Mouse (Mus musculus) T-cell, adult 2 months (primary cell): Measurements from ENCODE around the gene Arhgef19.
A peak's percentile ranks its signal among the peaks of the same experiment; 100 is the strongest.

Experiments
- DNase-seq: peaks from one replicate; pipeline ENCODE4 v3.0.0; 2022; ENCODE audit warnings: low spot score

The Arhgef19 gene

DNA sequence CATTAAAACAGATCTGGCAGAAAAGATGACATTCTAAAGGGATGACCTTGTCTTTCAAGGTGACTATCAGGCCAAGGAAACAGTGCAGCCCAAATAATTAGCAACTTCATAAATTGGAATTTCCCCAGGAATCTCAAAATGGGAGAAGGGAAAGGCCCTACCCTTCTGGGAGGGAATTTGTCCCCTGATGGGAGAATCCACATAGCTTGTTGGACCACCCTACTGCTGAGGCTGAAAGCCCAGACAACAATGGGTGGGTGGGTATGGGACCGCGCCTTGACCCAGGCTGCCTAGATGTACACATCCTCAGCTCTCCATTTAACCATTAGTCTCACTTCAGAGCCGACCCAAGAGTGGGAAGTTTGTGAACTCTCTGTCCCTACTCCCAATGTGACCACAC is 45.2 kb downstream of the Arhgef19 start:
- no peak for DNase-seq

DNA sequence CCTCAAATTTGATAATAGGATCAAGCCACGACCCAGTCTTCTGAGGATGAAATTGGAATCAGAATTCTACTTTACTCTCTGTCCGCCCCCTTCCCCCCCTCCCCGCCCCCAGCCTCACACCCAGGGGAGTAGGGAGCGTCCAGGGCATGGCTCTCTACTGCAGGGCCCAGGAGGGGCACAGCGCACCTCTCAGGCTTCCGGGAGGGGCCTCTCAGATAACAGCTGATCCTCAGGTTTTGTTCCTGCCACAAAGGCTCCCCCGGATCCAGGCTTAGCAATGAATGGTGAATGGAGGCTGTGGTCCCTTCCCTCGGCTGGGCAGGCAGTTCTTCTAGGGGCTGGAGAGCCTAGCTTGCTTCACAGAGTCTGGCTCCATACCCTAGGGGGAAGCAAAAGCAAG is 45.8 kb downstream of the Arhgef19 start:
- DNase-seq: no peak

DNA sequence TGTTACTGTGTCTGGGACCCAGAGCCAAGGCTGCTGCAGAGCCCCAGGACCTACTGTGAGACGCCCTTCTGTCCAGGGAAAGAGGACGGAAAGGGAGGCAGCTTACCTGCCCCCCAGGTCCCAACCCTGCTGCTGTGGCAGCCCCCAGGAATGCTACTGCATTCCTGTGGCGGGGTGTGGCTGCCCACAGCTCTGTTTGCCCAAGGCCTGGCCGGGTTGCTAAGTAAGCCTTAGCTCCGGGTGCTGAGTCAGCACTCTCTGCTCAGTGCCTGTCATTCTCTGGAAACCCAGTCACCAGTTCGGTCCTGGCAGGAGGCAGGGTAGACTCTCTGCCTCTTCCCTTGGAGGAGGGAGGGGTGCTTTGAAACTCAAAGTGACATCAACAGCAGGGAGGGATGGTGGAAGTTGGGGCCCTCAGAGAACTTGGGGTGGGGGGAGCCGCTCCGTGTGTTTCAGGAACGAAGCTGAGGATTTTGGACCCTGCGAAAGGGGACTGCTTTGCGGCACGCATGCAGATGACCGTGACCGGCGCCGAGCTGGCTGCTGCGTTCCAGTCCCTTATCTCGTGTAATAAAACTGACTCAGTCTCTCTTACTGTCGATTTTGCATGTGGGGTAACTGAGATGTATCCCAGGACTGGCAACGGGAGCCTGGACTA is 47.7 kb downstream of the Arhgef19 start:
- DNase-seq: no peak

DNA sequence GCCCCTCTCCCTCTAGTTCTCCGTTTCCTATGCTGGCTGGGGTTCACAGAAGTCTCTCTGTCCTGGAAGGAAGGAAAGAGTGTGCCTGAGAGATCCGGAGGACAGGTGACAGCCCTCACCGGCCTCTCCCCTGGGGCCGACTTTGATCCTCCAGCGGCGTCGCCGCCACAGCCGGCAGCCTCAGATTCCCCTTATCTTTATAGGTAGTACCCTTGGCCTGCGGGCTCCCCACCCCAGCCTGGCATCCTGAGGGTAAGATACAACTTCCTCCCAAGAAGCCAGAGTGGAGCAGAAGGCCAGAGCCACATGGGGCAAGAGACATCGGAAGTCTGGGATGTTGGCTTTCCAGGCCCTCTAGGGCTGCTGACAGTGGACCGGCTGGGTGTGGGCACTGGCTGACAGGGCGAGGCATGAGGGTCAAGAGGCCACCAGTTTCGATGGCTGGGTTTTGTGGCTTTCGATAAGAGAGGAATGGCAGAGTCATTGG is 48.3 kb downstream of the Arhgef19 start:
- no peak for DNase-seq

DNA sequence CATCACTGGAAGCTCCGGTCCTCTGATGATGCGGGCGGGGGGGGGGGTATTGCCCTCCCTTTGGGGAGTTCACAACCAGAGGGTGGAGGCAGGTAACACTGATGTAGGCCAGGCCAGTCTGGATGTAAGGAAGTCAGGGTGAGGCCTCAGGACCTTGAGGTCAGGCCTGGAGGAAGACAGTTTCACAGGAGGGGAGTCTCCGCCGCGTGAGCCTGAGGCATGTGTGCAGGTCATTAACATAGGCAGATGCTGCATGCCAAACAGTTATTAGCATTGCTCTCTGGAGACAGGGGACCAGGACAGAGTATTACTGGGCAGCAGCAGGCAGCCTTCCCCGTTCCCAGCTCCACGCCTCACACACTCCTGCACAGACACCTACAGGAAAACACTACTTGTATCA is 48.9 kb downstream of the Arhgef19 start:
- DNase-seq: no peak

DNA sequence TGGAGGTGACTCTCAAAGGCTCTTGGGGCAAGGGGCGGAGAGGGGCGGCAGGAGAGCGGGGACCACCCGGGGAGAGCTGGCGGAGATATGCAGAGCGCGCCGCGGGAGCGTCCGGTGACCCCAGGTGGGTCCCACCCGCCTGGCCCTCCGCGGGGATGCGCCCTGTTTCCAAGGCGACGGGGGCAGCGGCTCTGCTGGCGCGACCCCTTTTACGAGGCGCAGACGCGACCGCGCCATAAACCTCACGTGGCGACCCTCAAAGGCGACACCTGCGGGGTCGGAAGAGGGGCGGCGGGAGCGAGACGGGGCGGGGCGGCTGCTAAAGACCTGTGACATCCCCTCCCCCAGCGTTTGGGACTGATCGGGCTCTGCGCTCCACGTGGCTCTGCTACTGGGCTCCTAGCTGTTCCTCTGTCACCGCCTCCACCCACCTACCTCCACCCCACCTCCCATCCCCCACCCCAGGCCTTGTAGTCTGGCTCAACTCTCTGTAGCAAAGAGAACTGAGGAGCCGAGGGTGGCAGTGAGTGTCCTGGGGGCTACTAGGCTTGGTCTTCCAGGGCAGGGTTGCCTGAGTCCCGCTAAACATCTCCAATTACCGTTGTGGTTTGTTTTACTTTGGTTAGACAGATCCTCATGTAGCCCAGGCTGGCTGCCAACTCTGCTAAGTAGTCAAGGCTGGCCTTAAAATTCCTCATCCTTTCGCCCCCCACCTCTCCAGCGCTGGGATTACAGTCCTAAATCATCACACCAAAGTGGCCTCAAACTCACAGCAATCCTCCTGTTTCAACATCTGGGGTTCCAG is 52.5 kb downstream of the Arhgef19 start:
- DNase-seq: no peak

DNA sequence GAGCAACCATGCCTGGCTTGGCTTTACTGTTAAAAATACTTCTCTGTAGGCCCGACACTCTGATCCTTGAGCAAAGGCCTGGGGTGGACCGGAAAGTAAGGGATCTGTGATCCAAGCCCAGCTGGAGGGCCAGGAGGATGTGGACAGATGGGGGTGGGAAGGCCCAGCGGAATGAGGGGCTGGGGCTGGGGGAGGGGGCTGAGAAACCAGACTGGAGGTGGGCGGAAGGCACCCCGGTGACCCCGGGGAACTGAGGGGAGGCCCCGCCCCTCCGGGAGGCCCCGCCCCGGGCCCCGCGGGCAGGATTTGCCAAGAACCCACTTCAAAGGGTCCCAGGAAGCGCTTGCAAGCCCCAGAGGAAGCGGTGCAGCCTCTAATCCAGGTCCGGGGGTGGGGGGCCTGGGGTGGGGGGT is 56.5 kb downstream of the Arhgef19 start:
- peak; percentile 30 for DNase-seq

DNA sequence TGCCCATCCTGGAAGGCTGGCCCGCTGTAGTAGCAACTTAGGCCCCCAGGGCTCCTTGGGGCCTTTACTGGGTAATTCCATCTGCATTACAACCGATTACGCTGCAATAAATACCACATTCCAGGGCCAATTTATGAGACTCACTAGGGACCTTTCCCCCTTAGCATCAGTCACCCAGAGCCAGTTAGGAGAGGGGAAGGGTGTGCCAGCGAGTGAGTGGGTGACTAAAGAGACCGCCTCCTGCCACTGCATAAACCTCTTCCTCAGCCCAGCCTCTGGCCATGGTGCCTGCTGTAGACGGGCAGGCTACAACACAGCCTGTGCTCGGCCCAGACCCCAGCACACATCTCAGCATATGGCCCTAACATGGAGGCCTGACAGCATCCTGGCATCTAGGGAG is 58.6 kb downstream of the Arhgef19 start:
- no peak for DNase-seq

DNA sequence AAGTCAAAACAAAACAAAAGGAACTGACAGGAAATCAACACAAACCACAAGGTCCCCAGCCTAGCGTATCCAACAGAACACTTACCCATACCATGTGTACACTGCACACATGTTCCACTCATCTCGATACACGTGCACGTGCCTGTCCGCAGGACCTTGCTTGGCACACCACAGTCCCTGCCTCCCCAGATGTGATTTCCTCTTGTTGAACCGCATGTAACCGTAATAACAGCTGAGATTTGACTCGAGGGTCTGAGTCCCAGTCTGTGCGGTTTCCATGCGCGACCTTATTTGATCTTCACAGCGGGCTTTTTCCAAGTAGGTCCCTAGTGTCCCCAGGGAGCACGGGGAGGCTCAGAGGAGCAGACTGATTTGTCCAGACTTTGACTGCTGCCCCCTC is 60.1 kb downstream of the Arhgef19 start:
- DNase-seq: peak; percentile 22

DNA sequence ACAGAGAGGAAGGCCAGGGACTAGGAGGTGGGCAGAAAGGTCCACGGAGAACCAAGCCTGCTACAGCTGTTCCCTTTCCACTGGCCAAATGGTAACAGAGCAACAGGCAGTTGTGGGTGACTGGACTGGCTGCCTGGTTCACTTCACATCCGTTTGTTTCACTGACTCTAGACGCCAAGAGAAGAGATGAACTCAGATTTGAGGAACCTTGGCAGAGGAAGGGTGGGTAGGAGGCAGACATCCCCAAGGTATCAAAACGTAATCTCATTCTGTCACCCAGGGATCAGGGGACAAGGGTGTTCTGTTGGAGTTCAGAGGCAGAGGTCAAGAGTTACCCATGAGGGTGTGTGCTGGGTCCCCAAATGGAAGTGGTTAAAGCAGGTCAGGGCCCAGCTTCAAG is 60.9 kb downstream of the Arhgef19 start:
- no peak for DNase-seq

DNA sequence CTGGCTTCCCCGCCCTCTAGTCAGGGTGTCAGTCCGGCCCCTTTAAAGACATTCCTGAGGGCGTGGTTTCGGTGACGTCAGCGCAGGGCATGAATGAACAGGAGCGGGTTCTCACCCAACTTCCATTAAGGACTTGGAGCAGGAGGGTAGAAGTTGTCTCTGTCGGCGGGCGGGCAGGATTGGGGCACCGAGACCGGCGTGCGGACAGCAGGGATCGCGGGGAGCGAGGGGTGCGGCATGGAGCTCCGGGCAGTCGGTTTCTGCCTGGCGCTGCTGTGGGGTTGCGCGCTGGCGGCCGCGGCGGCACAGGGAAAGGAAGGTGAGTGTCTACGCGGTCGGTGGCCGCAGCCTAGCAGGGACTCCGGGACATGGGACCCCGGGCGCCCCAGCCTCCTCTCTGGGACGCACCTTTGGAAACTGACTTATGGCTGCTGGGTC is 61.8 kb downstream of the Arhgef19 start, which contains the start of gene Epha2:
Gene Epha2 (plus strand): TSS at position 125 of the 438 bp plus-strand sequence.
- DNase-seq: no peak

DNA sequence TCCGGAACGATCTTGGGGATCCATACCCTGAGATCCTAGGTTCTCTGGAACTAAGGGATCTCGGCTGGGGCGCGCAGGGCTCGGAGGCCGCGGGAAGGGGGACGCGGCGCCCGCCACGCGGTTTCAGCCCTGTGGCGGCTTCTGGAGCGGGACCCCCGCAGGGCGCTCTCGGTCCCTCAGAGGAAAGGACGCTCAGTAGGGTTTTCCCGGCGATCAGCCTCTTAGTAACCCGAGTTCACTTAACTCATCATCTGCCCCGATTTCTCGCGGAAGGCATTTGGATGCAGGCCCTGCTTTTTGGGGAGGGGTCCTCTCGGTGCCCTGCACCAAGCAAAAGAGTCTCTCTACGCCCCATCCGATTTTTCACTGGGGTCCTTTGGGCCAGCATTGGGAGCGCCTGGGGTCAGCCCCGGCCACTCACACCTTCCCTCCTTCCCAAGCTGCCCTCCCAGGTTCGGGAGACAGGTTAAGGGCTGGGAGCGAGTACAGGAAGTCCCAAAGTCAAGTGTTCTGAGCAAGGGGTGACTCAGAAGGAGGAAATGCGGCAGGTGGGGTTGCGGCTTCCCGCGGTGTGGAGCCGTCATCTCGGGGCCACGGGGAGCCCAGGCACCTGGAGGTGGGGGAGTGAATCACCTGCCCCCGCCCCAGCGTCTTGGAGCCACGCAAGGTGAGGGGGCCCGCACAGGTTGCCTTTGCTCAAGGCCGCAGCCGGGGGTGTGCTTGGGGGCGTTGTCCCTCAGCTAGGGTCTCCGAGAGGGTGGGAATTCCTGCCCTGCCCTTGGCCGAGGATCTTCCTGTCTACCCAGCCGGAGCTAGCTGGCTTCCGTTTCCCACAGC is 62.5 kb downstream of the Arhgef19 start:
- peak; percentile 39 for DNase-seq

DNA sequence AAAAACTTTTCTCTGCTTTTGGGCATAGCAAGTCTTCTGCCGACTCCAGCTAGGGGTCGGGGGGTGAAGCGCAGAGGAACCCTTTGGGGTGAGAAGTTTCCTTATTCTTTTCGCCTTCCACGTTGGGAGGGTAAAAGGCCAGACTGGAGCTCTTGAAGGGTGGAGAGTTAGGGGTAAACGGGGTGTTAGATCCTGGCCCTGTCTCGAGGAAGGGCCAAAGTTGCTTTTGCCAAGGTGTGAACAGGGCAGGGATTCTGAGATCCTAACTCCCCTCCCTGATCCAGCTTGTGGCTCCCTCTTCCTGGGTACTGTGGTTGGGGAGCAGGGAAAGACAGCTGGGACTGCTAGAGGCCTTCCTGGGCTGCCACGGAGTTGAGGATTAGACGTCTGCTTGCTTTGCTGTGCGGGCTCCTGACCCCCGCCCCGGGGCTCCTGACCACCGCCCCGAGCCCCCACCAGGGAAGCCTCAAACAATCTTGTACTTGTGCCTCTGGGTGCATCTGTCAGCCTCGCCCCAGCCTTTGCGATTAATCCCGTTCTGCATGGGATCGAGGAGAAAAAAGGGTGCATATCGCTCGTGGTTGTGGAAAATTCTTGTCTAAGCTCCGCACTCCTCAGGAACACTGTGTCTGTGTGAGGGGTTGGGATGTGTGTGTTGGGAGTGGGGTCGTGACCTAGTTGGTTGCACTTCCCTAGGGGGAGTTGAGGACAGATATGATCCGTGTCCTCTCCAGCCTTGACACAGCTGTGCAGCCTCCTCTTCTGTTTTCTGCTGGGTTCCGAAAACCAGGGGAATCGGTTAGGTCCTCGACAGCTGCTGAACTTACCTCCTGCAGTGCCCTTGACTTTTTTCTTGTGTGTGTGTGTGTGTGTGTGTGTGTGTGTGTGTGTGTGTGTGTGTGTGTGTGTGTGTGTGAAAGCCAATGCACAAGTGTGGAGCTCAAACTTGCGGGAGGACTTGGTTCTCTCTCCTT is 63.4 kb downstream of the Arhgef19 start:
- no peak for DNase-seq

DNA sequence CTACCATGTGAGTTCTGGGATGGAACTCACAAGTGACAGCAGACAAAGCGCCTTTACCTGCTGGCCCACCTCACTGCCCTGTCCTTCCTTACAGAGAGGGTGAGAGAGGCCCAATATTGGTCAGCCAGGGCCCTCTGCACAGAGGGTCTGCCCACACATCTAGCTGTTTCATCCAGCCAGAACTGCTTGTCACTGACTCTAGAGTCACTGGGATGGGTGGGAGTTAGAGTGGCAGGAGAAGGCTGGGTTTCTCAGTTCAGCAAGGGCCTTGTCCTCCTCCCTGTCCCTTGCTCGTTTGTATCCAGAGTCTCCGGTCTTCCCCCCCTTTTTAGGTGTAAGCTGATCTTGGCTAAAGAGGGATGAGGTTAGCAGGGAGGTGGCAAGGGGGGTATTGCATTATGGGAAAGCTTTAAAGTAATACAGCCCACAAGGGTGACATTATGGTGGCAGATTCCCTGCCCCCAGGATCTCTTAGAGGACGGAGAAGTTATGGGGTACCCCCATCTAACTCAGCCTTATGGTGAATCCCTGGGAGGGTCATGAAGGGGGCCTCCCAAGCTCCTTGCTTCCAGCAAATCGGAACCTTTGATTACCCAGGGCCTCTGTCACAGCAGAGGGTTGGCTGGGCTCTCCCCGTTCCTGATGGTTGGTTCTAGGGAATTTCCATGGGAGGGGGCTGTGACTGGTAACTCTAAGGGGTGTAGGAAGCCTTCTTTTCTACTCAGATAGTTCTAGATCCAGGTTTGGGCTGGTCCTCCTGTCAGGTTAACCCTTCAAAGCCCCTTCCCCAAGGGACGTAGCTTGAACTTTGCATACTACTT is 64.3 kb downstream of the Arhgef19 start:
- DNase-seq: no peak

DNA sequence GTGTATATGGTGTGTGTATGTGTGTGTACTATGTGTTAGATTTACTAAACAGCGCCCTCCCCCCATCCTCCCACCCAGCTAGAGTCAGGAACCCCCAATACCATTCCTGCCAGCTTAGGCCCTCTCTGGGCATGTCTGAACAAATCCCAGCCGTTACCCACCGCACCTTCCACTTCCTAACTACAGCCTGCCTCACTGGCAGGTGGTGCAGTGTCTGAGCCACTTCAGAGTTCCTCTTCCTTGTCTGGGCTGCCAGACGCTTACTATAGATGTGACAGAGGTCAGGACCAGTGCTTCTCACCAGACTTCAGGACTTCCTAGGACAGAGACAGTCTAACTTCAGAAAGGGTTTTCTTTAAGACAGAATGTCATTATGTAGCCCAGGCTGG is 64.9 kb downstream of the Arhgef19 start:
- DNase-seq: no peak

DNA sequence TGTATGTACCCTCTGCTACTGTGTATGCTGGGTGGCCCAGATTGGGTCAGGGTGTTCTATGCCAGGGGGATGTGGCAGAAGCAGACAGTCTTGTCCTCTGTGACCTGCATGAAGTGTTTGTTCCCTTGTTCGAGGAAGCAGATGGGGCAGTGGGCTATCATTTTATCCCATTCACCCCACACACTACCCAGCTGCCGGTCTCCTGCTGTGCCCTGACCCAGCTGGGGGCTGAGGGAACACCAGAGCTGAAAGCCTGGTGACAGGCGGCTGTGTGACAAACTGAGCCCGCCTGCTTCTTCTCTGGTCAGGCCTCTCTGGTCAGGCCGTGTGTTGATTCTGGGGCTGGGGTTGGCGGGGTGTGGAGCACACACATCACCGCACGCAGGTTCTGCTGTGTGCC is 66.8 kb downstream of the Arhgef19 start:
- DNase-seq: no peak
